Mouse (Mus musculus) midbrain, postnatal 0 days (tissue): ENCODE results near the gene Mtrf1l. TPM values are rescaled to one million over a fixed set of nuclear protein-coding genes. Genes with fewer than 3 reads are reported as not detected.

Source experiments
- ATAC-seq: fragments of 200-750 bp; cut with Nextera tagmentation; 2 replicates; pipeline ENCODE4 v1.8.0; 2017; ENCODE audit warnings: moderate number of reproducible peaks, mild to moderate bottlenecking, moderate TSS enrichment, moderate library complexity; ENCODE audit not compliant: low FRiP score
- DNase-seq: peaks from one replicate; pipeline ENCODE4 v3.0.0-alpha.2; 2015; ENCODE audit warnings: low spot score
- H3K27ac ChIP-seq: fragments of 300-500 bp; sonication (generic); 2 replicates; pipeline ENCODE4 v1.5.1; 2014; ENCODE audit warnings: low read depth, mild to moderate bottlenecking, low read length, mixed read lengths
- H3K27me3 ChIP-seq: fragments of 300-500 bp; sonication (generic); 2 replicates; pipeline ENCODE4 v1.6.1; 2014; ENCODE audit warnings: low read length, control low read depth, mixed read lengths; ENCODE audit not compliant: insufficient read depth
- H3K36me3 ChIP-seq: fragments of 300-500 bp; sonication (generic); 2 replicates; pipeline ENCODE4 v1.6.1; 2014; ENCODE audit warnings: low read length, control low read depth, mixed read lengths; ENCODE audit not compliant: insufficient read depth
- H3K4me1 ChIP-seq: fragments of 300-500 bp; sonication (generic); 2 replicates; pipeline ENCODE4 v1.6.1; 2014; ENCODE audit warnings: mild to moderate bottlenecking, control low read depth, antibody characterized with exemption, low read length, mixed read lengths; ENCODE audit not compliant: insufficient read depth
- H3K4me2 ChIP-seq: fragments of 300-500 bp; sonication (generic); 2 replicates; pipeline ENCODE4 v1.6.1; 2014; ENCODE audit warnings: low read depth, mild to moderate bottlenecking, low read length, mixed read lengths; ENCODE audit not compliant: poor library complexity, severe bottlenecking
- H3K4me3 ChIP-seq: fragments of 300-500 bp; sonication (generic); 2 replicates; pipeline ENCODE4 v1.5.1; 2014; ENCODE audit warnings: low read depth, mild to moderate bottlenecking, low read length, moderate library complexity
- H3K9ac ChIP-seq: fragments of 300-500 bp; sonication (generic); replicated peaks from 2 replicates; pipeline ENCODE4 v1.6.1; 2014; ENCODE audit warnings: mild to moderate bottlenecking, low read length, moderate library complexity, mixed read lengths; ENCODE audit not compliant: poor library complexity, severe bottlenecking
- H3K9me3 ChIP-seq: fragments of 300-500 bp; sonication (generic); 2 replicates; pipeline ENCODE4 v1.6.1; 2016; ENCODE audit warnings: low read length, control low read depth
- CTCF ChIP-seq: IDR thresholded peaks from 2 replicates; pipeline ENCODE4 v1.5.1; 2016; ENCODE audit warnings: antibody characterized with exemption, mild to moderate bottlenecking
- WGBS: fragments of 180-500 bp; shearing (Covaris S2); extraction: QIAGEN DNeasy Blood & Tissue Kit; methylation state at CpG from one replicate; pipeline ENCODE4 v1.1.7; 2014; 5-methylcytosine and 5-hydroxymethylcytosine counted together
- polyA plus RNA-seq: library from polyadenylated mRNA; unstranded; fragments of >200 nt; fragmentation: Nextera tagmentation; extraction: Ambion mirVana; gene quantifications from 2 replicates; pipeline ENCODE4 v1.2.1, GENCODE M21; 2015
- total RNA-seq: library from RNA; depleted of rRNA; stranded (reverse); fragments of >200 nt; gene quantifications from 2 replicates; pipeline ENCODE4 v1.2.3, GENCODE M21; 2014; rRNA removed

Gene Mtrf1l
- total and polyA plus RNA-seq, 2 experiments from 2014 or later: 5.2 to 12.6 TPM

DNA sequence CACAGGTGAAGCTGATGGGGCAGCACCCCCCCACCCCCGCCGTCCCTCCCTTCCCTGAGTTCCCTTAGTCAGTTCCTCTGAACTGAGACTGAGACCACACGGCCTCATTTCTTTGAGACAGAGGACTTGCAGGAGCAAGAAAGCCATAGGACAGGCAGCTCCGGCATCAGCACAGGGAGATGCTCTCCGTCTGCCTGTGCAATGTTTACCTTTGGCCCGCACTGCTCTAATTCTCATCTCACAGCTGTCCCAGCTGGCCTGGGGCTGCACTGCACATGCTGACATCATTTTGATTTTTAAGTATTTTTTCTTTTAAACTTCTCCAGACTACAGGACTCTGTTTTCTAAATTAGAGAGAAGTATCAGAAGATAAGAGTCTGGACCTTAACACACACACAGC is 20.8 kb downstream of the Mtrf1l start:
- no peak for DNase-seq

DNA sequence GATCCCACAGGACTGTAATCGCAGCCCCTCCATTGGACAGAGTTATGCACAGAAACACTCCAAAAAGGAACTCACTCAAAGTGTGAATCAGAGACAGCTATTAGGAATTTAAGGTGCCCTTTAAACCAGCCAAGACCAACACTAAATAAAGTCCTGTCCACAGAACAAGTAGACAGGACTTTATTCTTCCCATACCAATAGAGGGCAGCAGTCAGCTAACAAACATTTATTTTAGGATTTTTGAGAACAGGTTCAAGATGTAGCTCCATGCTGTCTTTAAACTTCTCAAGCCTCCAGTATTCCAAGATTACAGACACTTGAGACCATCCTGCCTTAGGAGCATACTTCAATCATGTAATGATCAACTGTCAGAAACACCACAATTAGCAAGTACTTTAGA is 23.2 kb downstream of the Mtrf1l start:
- peak; percentile 69 for TF ChIP-seq CTCF
- H3K27me3 ChIP-seq: no peaks in the 10 kb centered on the region
- ATAC-seq: no peak
- no peaks in the 10 kb centered on the region for H3K9me3 ChIP-seq
- H3K4me2 ChIP-seq: no peak overlapping the region
- H3K4me3 ChIP-seq: no peak overlapping the region
- H3K36me3 ChIP-seq: peaks cover 8% of the 10 kb centered on the region
- no peak overlapping the region for H3K27ac ChIP-seq
- 95% methylated on average over 1 of the region's 1 CpGs for WGBS
- DNase-seq: peak; percentile 40
- no peak overlapping the region for H3K9ac ChIP-seq
- H3K4me1 ChIP-seq: peaks cover 4% of the 10 kb centered on the region; the same call in 1 of the 2 replicates

More for the DNA sequence above, 20.8 kb downstream of the Mtrf1l start:
- no peaks in the 10 kb centered on the region for H3K27me3 ChIP-seq
- H3K9ac ChIP-seq: no peak overlapping the region; the same call in 1 of the 2 replicates
- ATAC-seq: no peak
- H3K4me1 ChIP-seq: peaks cover 4% of the 10 kb centered on the region; the same call in 1 of the 2 replicates
- peaks cover 8% of the 10 kb centered on the region for H3K36me3 ChIP-seq
- H3K27ac ChIP-seq: no peak overlapping the region
- H3K9me3 ChIP-seq: no peaks in the 10 kb centered on the region
- H3K4me3 ChIP-seq: no peak overlapping the region
- H3K4me2 ChIP-seq: peak overlapping the region; percentile 3; the same call in 1 of the 2 replicates
- TF ChIP-seq CTCF: no peak
- 29% methylated on average over 6 of the region's 6 CpGs for WGBS

DNA sequence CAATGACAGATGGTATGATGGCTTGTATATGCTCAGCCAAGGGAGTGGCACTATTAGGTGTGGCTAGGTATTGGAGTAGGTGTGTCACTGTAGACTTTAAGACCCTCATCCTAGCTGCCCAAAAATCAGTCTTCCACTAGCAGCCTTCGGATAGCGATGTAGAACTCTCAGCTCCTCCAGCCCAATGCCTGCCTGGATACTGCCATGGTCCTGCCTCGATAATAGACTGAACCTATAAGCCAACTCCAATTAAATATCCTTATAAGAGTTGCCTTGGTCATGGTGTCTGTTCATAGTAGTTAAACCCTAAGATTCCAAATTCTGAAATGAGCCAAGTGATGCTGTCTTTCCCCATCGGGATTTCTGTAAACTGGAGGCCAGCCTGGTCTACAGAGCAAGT is 25.6 kb downstream of the Mtrf1l start:
- no peak overlapping the region for H3K27ac ChIP-seq
- DNase-seq (no peak), ATAC-seq (no peak)
- H3K4me1 ChIP-seq: no peaks in the 10 kb centered on the region
- no peak overlapping the region for H3K9ac ChIP-seq
- H3K4me2 ChIP-seq: no peak overlapping the region
- no peaks in the 10 kb centered on the region for H3K27me3 ChIP-seq
- no peak for TF ChIP-seq CTCF
- peaks cover 8% of the 10 kb centered on the region for H3K36me3 ChIP-seq
- H3K4me3 ChIP-seq: no peak overlapping the region
- WGBS: 88% methylated on average over 4 of the region's 4 CpGs
- no peaks in the 10 kb centered on the region for H3K9me3 ChIP-seq

DNA sequence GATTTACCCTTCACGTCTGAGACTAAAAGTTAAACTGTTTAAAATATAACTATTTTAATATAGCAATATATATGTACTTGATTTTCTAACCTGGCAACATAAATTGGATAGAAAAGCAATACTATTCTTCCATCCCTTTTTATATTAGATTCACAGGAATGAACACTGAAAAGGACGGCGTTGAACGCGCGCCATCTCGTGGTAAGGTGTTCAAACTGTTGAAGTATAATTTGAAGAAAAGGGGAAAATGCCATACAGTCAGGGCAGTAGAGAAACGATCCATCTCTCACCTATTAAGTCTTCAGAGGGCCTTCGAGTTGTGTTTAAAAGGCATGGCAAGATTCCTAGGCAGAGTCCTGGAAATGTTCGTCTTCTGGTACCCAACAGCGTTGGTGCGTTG is 33.1 kb downstream of the Mtrf1l start:
- Histone ChIP-seq H3K4me1 (no peaks in the 10 kb centered on the region), H3K27ac (no peak overlapping the region), H3K4me3 (no peak overlapping the region), H3K9me3 (no peaks in the 10 kb centered on the region), H3K9ac (no peak overlapping the region), H3K4me2 (no peak overlapping the region), H3K36me3 (no peaks in the 10 kb centered on the region), H3K27me3 (no peaks in the 10 kb centered on the region)
- DNase-seq (peak; percentile 77), ATAC-seq (no peak)
- TF ChIP-seq CTCF: peak; percentile 89
- 23% methylated on average over 12 of the region's 12 CpGs for WGBS

DNA sequence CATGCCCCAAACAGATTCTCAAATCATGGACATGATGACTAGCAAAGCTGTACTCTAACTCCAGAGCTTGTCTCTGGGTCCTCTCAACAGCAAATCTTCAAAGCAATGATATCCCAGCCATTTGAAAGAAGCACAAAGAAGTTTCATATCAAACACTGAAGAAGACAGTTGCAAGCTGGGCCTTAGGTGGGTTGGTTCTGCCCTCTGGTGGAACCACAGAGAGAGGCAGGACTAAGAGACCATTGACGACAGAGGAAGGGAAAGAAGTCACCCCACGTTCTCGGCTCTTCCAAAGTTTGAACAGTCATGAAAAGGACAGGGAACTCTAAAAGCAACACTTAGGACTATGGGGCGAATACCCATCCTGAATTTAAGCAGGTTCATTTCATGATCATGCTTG is 36.8 kb downstream of the Mtrf1l start:
- Histone ChIP-seq H3K9ac (no peak overlapping the region), H3K4me1 (no peaks in the 10 kb centered on the region), H3K9me3 (no peaks in the 10 kb centered on the region), H3K27me3 (no peaks in the 10 kb centered on the region), H3K4me2 (no peak overlapping the region), H3K4me3 (no peak overlapping the region), H3K27ac (no peak overlapping the region), H3K36me3 (no peaks in the 10 kb centered on the region)
- WGBS: 30% methylated on average over 4 of the region's 4 CpGs
- ATAC-seq (no peak), DNase-seq (peak; percentile 48)
- peak; percentile 84 for TF ChIP-seq CTCF

Other genes starting within 250 kb of the Mtrf1l start
- gene Myct1, start 230.1 kb downstream of the Mtrf1l start, total RNA-seq: 0.28 and 0.38 TPM in 2 replicates
- 0.61 and 0.79 TPM in 2 replicates for gene Myct1, start 230.1 kb downstream of the Mtrf1l start, polyA plus RNA-seq
- 1.4 TPM in 1 of 2 replicates, not detected in the other for gene Vip, start 184.7 kb downstream of the Mtrf1l start, total RNA-seq
- 0.88 and 1.9 TPM in 2 replicates for gene Vip, start 184.7 kb downstream of the Mtrf1l start, polyA plus RNA-seq
- 3.2 and 4.2 TPM in 2 replicates for gene Fbxo5, start 18.3 kb downstream of the Mtrf1l start, total RNA-seq
- 6.0 and 7.2 TPM in 2 replicates for gene Fbxo5, start 18.3 kb downstream of the Mtrf1l start, polyA plus RNA-seq
- 45.9 and 52.2 TPM in 2 replicates for gene Rgs17, start 98.5 kb upstream of the Mtrf1l start, total RNA-seq
- 58.8 and 59.7 TPM in 2 replicates for gene Rgs17, start 98.5 kb upstream of the Mtrf1l start, polyA plus RNA-seq